Mouse (Mus musculus): ENCODE results near the gene Eif1ad. TPM values are rescaled to one million over a fixed set of nuclear protein-coding genes. Genes with fewer than 3 reads are reported as not detected.

The Eif1ad gene
- total RNA-seq, 2 experiments from 2014 or later, result 12.7 to 13.4 TPM

- no peak for DNase-seq
Measured at GRCm38 (mm10) chr19:5418750-5419466, 52.4 kb downstream of the Eif1ad start.

- DNase-seq, result no peak
Measured at GRCm38 (mm10) chr19:5419630-5420029, 53.1 kb downstream of the Eif1ad start.

- DNase-seq, result no peak
Measured at GRCm38 (mm10) chr19:5420579-5420978, 54.0 kb downstream of the Eif1ad start.

Other genes with a start within 250 kb of the Eif1ad start
- gene Klc2, start 248.2 kb upstream of the Eif1ad start, total RNA-seq (2021), result 10 to 100 TPM; 51.9 TPM
- gene Pacs1, start 93.6 kb upstream of the Eif1ad start, total RNA-seq (2021), result 1 to 10 TPM; 5.6 to 6.5 TPM
- 10 to 100 TPM; 65.4 to 69.5 TPM for gene Sf3b2, start 71.3 kb upstream of the Eif1ad start, total RNA-seq (2021)
- gene Gal3st3, start 68.4 kb upstream of the Eif1ad start, total RNA-seq (2021), result not detected
- gene Catsper1, start 31.0 kb upstream of the Eif1ad start, total RNA-seq (2021), result not detected
- 10 to 100 TPM; 19.7 to 41.3 TPM for gene Cst6, start 17.2 kb upstream of the Eif1ad start, total RNA-seq (2021)
- 100 to 1,000 TPM; 114 to 122 TPM for gene Banf1, start 427 bp downstream of the Eif1ad start, total RNA-seq (2021)
- gene Sart1, start 22.0 kb downstream of the Eif1ad start, total RNA-seq (2021), result 10 to 100 TPM; 29.0 to 36.5 TPM
- gene Tsga10ip, start 35.8 kb downstream of the Eif1ad start, total RNA-seq (2021), result 1 to 10 TPM in 1 of 2 experiments, not detected in 1; 1.2 TPM
- gene Drap1, start 58.2 kb downstream of the Eif1ad start, total RNA-seq (2021), result 100 to 1,000 TPM; 473 to 502 TPM
- 10 to 100 TPM; 32.1 to 33.5 TPM for gene AI837181, start 58.4 kb downstream of the Eif1ad start, total RNA-seq (2021)
- not detected for gene Fosl1, start 80.8 kb downstream of the Eif1ad start, total RNA-seq (2021)
- 1 to 10 TPM; 4.5 to 6.6 TPM for gene Ccdc85b, start 91.2 kb downstream of the Eif1ad start, total RNA-seq (2021)
- 10 to 100 TPM; 36.9 to 38.4 TPM for gene Fibp, start 93.9 kb downstream of the Eif1ad start, total RNA-seq (2021)
- not detected for gene Ctsw, start 101.8 kb downstream of the Eif1ad start, total RNA-seq (2021)
- gene Efemp2, start 107.2 kb downstream of the Eif1ad start, total RNA-seq (2021), result 10 to 100 TPM in 1 of 2 experiments, 1 to 10 TPM in 1; 7.8 to 12.2 TPM
- gene Mus81, start 121.7 kb downstream of the Eif1ad start, total RNA-seq (2021), result 10 to 100 TPM; 20.3 to 21.6 TPM
- 100 to 1,000 TPM in 1 of 2 experiments, 10 to 100 TPM in 1; 83.6 to 106 TPM for gene Cfl1, start 123.7 kb downstream of the Eif1ad start, total RNA-seq (2021)
- gene 1700020D05Rik, start 137.0 kb downstream of the Eif1ad start, total RNA-seq (2021), result under 1 TPM; 0.64 to 0.88 TPM
- 1 to 10 TPM; 6.9 to 7.5 TPM for gene Snx32, start 143.8 kb downstream of the Eif1ad start, total RNA-seq (2021)
- not detected for gene Ovol1, start 193.9 kb downstream of the Eif1ad start, total RNA-seq (2021)
- gene Ap5b1, start 201.3 kb downstream of the Eif1ad start, total RNA-seq (2021), result 1 to 10 TPM; 1.4 to 1.5 TPM
- 10 to 100 TPM; 45.2 to 47.1 TPM for gene Rnaseh2c, start 235.1 kb downstream of the Eif1ad start, total RNA-seq (2021)
- gene Kat5, start 243.5 kb downstream of the Eif1ad start, total RNA-seq (2021), result 10 to 100 TPM; 15.6 to 15.7 TPM

Data from gastrocnemius, postnatal 25 days (tissue).